Mouse (Mus musculus) stomach, embryonic 15.5 days (tissue): Measurements from ENCODE around the gene Clmp. TPM values are rescaled to one million over a fixed set of nuclear protein-coding genes. Genes with fewer than 3 reads are reported as not detected.

Experiments
- ATAC-seq: fragments of 200-750 bp; cut with Nextera tagmentation; 2 replicates; pipeline ENCODE4 v1.8.0; 2017; ENCODE audit warnings: low read depth, moderate number of reproducible peaks, moderate TSS enrichment; ENCODE audit not compliant: insufficient read depth, low FRiP score
- H3K27ac ChIP-seq: fragments of 300-500 bp; sonication (generic); 2 replicates; pipeline ENCODE4 v1.5.1; 2015; ENCODE audit warnings: mild to moderate bottlenecking, inconsistent platforms
- H3K27me3 ChIP-seq: fragments of 300-500 bp; sonication (generic); replicated peaks from 2 replicates; pipeline ENCODE4 v1.6.1; 2015; ENCODE audit warnings: inconsistent platforms
- H3K36me3 ChIP-seq: fragments of 300-500 bp; sonication (generic); 2 replicates; pipeline ENCODE4 v1.6.1; 2015; ENCODE audit warnings: inconsistent platforms
- H3K4me1 ChIP-seq: fragments of 300-500 bp; sonication (generic); 2 replicates; pipeline ENCODE4 v1.6.1; 2015; ENCODE audit warnings: inconsistent platforms
- H3K4me2 ChIP-seq: fragments of 300-500 bp; sonication (generic); 2 replicates; pipeline ENCODE4 v1.6.1; 2015; ENCODE audit warnings: mild to moderate bottlenecking, inconsistent platforms
- H3K4me3 ChIP-seq: fragments of 300-500 bp; sonication (generic); replicated peaks from 2 replicates; pipeline ENCODE4 v1.5.1; 2015; ENCODE audit warnings: inconsistent platforms
- H3K9ac ChIP-seq: fragments of 300-500 bp; sonication (generic); 2 replicates; pipeline ENCODE4 v1.6.1; 2015; ENCODE audit warnings: inconsistent platforms
- H3K9me3 ChIP-seq: fragments of 300-500 bp; sonication (generic); 2 replicates; pipeline ENCODE4 v1.6.1; 2016; ENCODE audit warnings: inconsistent platforms
- WGBS: fragments of 180-500 bp; shearing (Covaris S2); methylation state at CpG from one replicate; pipeline ENCODE4 v1.1.7; 2015; 5-methylcytosine and 5-hydroxymethylcytosine counted together
- polyA plus RNA-seq: library from polyadenylated mRNA; unstranded; fragments of >200 nt; fragmentation: Nextera tagmentation; extraction: Ambion mirVana; gene quantifications from 2 replicates; pipeline ENCODE4 v1.2.1, GENCODE M21; 2015

The Clmp gene
- polyA plus RNA-seq, 1 experiment from 2014 or later, result 29.2 TPM

- WGBS, result 29% methylated on average over 16 of the region's 16 CpGs
- Histone ChIP-seq H3K4me1 (peaks cover 23% of the 10 kb centered on the region), H3K9me3 (no peaks in the 10 kb centered on the region), H3K4me3 (no peak overlapping the region), H3K27me3 (no peaks in the 10 kb centered on the region), H3K4me2 (no peak overlapping the region), H3K36me3 (peaks cover 22% of the 10 kb centered on the region), H3K9ac (no peak overlapping the region), H3K27ac (peak overlapping the region; percentile 61)
- 0 out of 2 replicates have a peak, but pooled peaks have one; percentile 18 for ATAC-seq
Measured at GRCm38 (mm10) chr9:40808061-40808906, 122.5 kb downstream of the Clmp start.

GRCm38 (mm10) chr9:40808907-40809280, 123.1 kb downstream of the Clmp start:
- H3K9me3 ChIP-seq, result no peaks in the 10 kb centered on the region
- WGBS, result 59% methylated on average over 8 of the region's 8 CpGs
- no peak overlapping the region for H3K4me3 ChIP-seq
- H3K4me2 ChIP-seq, result no peak overlapping the region
- ATAC-seq, result no peak
- peaks cover 23% of the 10 kb centered on the region for H3K4me1 ChIP-seq
- H3K36me3 ChIP-seq, result peaks cover 24% of the 10 kb centered on the region
- no peak overlapping the region for H3K9ac ChIP-seq
- peak overlapping the region; percentile 61 for H3K27ac ChIP-seq
- H3K27me3 ChIP-seq, result no peaks in the 10 kb centered on the region

GRCm38 (mm10) chr9:40811860-40812259, 126.1 kb downstream of the Clmp start:
- Histone ChIP-seq H3K9ac (no peak overlapping the region), H3K4me3 (no peak overlapping the region), H3K27ac (no peak overlapping the region), H3K4me2 (no peak overlapping the region), H3K9me3 (no peaks in the 10 kb centered on the region), H3K27me3 (no peaks in the 10 kb centered on the region), H3K36me3 (0 out of 2 replicates have a peak, but pooled peaks cover 7% of the 10 kb centered on the region), H3K4me1 (peaks cover 8% of the 10 kb centered on the region)
- no peak for ATAC-seq
- WGBS, result 64% methylated on average over 2 of the region's 2 CpGs

GRCm38 (mm10) chr9:40814060-40814459, 128.3 kb downstream of the Clmp start:
- Histone ChIP-seq H3K4me1 (no peaks in the 10 kb centered on the region), H3K9ac (no peak overlapping the region), H3K4me3 (no peak overlapping the region), H3K9me3 (no peaks in the 10 kb centered on the region), H3K36me3 (0 out of 2 replicates have a peak, but pooled peaks cover 2% of the 10 kb centered on the region), H3K4me2 (no peak overlapping the region), H3K27me3 (no peaks in the 10 kb centered on the region), H3K27ac (no peak overlapping the region)
- no peak for ATAC-seq
- WGBS, result 78% methylated on average over 7 of the region's 7 CpGs

GRCm38 (mm10) chr9:40817325-40818028, 131.7 kb downstream of the Clmp start:
- 0 out of 2 replicates have a peak, but pooled peaks cover 7% of the 10 kb centered on the region for H3K4me1 ChIP-seq
- no peaks in the 10 kb centered on the region for H3K27me3 ChIP-seq
- no peak for ATAC-seq
- H3K27ac ChIP-seq, result no peak overlapping the region
- no peak overlapping the region for H3K4me2 ChIP-seq
- 88% methylated on average over 5 of the region's 5 CpGs for WGBS
- H3K4me3 ChIP-seq, result no peak overlapping the region
- H3K36me3 ChIP-seq, result 0 out of 2 replicates have a peak, but pooled peaks cover 2% of the 10 kb centered on the region
- H3K9me3 ChIP-seq, result no peaks in the 10 kb centered on the region
- H3K9ac ChIP-seq, result no peak overlapping the region

- H3K4me3 ChIP-seq, result no peak overlapping the region
- no peak overlapping the region for H3K4me2 ChIP-seq
- no peak overlapping the region for H3K9ac ChIP-seq
- H3K4me1 ChIP-seq, result 0 out of 2 replicates have a peak, but pooled peaks cover 7% of the 10 kb centered on the region
- no peaks in the 10 kb centered on the region for H3K27me3 ChIP-seq
- H3K36me3 ChIP-seq, result no peaks in the 10 kb centered on the region
- WGBS, result 45% methylated on average over 6 of the region's 6 CpGs
- H3K9me3 ChIP-seq, result no peaks in the 10 kb centered on the region
- no peak overlapping the region for H3K27ac ChIP-seq
- ATAC-seq, result no peak
Measured at GRCm38 (mm10) chr9:40825601-40826000, 139.8 kb downstream of the Clmp start.

GRCm38 (mm10) chr9:40827366-40827765, 141.6 kb downstream of the Clmp start:
- no peaks in the 10 kb centered on the region for H3K4me1 ChIP-seq
- H3K36me3 ChIP-seq, result no peaks in the 10 kb centered on the region
- H3K4me2 ChIP-seq, result no peak overlapping the region
- ATAC-seq, result no peak
- no peak overlapping the region for H3K27ac ChIP-seq
- H3K27me3 ChIP-seq, result no peaks in the 10 kb centered on the region
- H3K9ac ChIP-seq, result no peak overlapping the region
- 82% methylated on average over 4 of the region's 4 CpGs for WGBS
- no peaks in the 10 kb centered on the region for H3K9me3 ChIP-seq
- H3K4me3 ChIP-seq, result no peak overlapping the region

GRCm38 (mm10) chr9:40834569-40834968, 148.8 kb downstream of the Clmp start:
- Histone ChIP-seq H3K27me3 (no peaks in the 10 kb centered on the region), H3K36me3 (no peaks in the 10 kb centered on the region), H3K4me3 (no peak overlapping the region), H3K9me3 (no peaks in the 10 kb centered on the region; the same call in 1 of the 2 replicates), H3K9ac (no peak overlapping the region), H3K4me2 (no peak overlapping the region), H3K27ac (no peak overlapping the region), H3K4me1 (no peaks in the 10 kb centered on the region)
- WGBS, result 4% methylated on average over 12 of the region's 12 CpGs
- ATAC-seq, result no peak

Other genes starting within 250 kb of the Clmp start
- gene Gramd1b, start 154.6 kb upstream of the Clmp start, polyA plus RNA-seq, result 4.0 and 4.8 TPM in 2 replicates
- gene Gm21915, start 15.3 kb upstream of the Clmp start, polyA plus RNA-seq, result not detected in 2 replicates
- 2,024 and 2,425 TPM in 2 replicates for gene Hspa8, start 115.0 kb downstream of the Clmp start, polyA plus RNA-seq
- not detected in 2 replicates for gene Bsx, start 188.2 kb downstream of the Clmp start, polyA plus RNA-seq